In genomic region chr3:38174735-38175280, GRCm38 (mm10) we compare ENCODE assay signal across 17 mouse cellular contexts.
DNase-seq lines count a peak whose midpoint lies in the region.
"Had no signal": no experiment of that assay in that cellular context is flagged by ENCODE, and none has a peak within 500 bp of the region (broad histone marks: within the 10 kb centered on the region; RNA-seq: fewer than 3 reads in every experiment).

No protein-coding gene starts in this region.

- H3K27me3 ChIP-seq in heart, embryonic 10.5 days (ENCODE audit: insufficient read depth, poor library complexity, severe bottlenecking): no peaks in the 10 kb centered on the region
- H3K27me3 ChIP-seq: CH12.LX; forebrain, embryonic 12.5 days; limb, embryonic 13.5 days; neural tube, embryonic 12.5 days had no signal

- 69% methylated on average over 8 of the region's 8 CpGs for WGBS in heart, embryonic 10.5 days

- no peak overlapping the region for H3K4me3 ChIP-seq in heart, embryonic 10.5 days
- H3K4me3 ChIP-seq: forebrain, embryonic 12.5 days; limb, embryonic 13.5 days; neural tube, embryonic 12.5 days had no signal

- H3K36me3 ChIP-seq in heart, embryonic 10.5 days: no peaks in the 10 kb centered on the region
- H3K36me3 ChIP-seq: forebrain, embryonic 12.5 days; limb, embryonic 13.5 days; neural tube, embryonic 12.5 days had no signal

- H3K9me3 ChIP-seq in heart, embryonic 10.5 days: no peaks in the 10 kb centered on the region
- H3K9me3 ChIP-seq: forebrain, embryonic 12.5 days; limb, embryonic 13.5 days; neural tube, embryonic 12.5 days had no signal

- intact Hi-C loops in heart, postnatal 36 days (cut with DNase I): loop anchor here (2.0 to 10.0 kb wide), 3 partner anchors 36 to 410 kb away; no protein-coding TSS in a partner anchor

- peak; percentile 18 to 51 for DNase-seq in heart, adult 18-20 months
- DNase-seq in heart, embryonic 10.5 days (ENCODE audit: low spot score): no peak
- peak; percentile 21 to 41 for DNase-seq in adrenal gland, postnatal 36 days
- DNase-seq in heart, postnatal 36 days: peak; percentile 17 to 24
- peak; percentile 15 to 46 for DNase-seq in kidney, postnatal 4 days
- DNase-seq in ovary, postnatal 36 days (ENCODE audit: low spot score): no peak
- no peak for DNase-seq in thymus, postnatal 14 days
- no peak for DNase-seq in gastrocnemius, postnatal 4 days (ENCODE audit: low spot score in 2 of 2)
- DNase-seq: cerebellum, adult 9-10 months; gastrocnemius, postnatal 25 days; lung, postnatal 14 days; midbrain, embryonic 14.5 days; retina, postnatal 1 day had no signal

- H3K4me1 ChIP-seq in heart, embryonic 10.5 days: no peaks in the 10 kb centered on the region
- H3K4me1 ChIP-seq: neural tube, embryonic 12.5 days had no signal

- H3K27ac ChIP-seq in heart, embryonic 10.5 days: no peak overlapping the region
- H3K27ac ChIP-seq: forebrain, embryonic 12.5 days; neural tube, embryonic 12.5 days had no signal

Comparison
In these comparisons a context has a peak if more than half of its experiments do, and no peak if none do; other contexts are left out.
1. DNase-seq: peak in heart, adult 18-20 months (2 of 2), adrenal gland, postnatal 36 days (2 of 2), heart, postnatal 36 days (2 of 2) and kidney, postnatal 4 days (2 of 2); none in heart, embryonic 10.5 days (single experiment), ovary, postnatal 36 days (single experiment), thymus, postnatal 14 days (single experiment) and gastrocnemius, postnatal 4 days (0 of 2).